Mouse (Mus musculus) myocyte (in vitro differentiated cells): Measurements from ENCODE around the gene Naaladl2.

Source experiments
- CEBPB ChIP-seq: IDR thresholded peaks from 2 replicates; pipeline ENCODE4 v1.6.1; 2011; ENCODE audit warnings: mild to moderate bottlenecking, moderate library complexity; ENCODE audit not compliant: poor library complexity, insufficient read depth, severe bottlenecking
- E2F4 ChIP-seq: IDR thresholded peaks from one replicate; pipeline ENCODE4 v1.6.1; 2011; ENCODE audit warnings: mild to moderate bottlenecking, control low read depth, moderate library complexity; ENCODE audit not compliant: insufficient read depth
- POLR2A ChIP-seq: IDR thresholded peaks from one replicate; pipeline ENCODE4 v1.6.1; 2011; ENCODE audit warnings: low read depth, mild to moderate bottlenecking, control low read depth, moderate library complexity; ENCODE audit not compliant: insufficient read length
- POLR2AphosphoS2 ChIP-seq: IDR thresholded peaks from one replicate; pipeline ENCODE4 v1.6.1; 2011; ENCODE audit warnings: low read depth, control low read depth; ENCODE audit not compliant: insufficient read length
- TCF3 ChIP-seq: IDR thresholded peaks from one replicate; pipeline ENCODE4 v1.6.1; 2011; ENCODE audit warnings: low read depth, control low read depth; ENCODE audit not compliant: insufficient read length
- USF1 ChIP-seq: IDR thresholded peaks from one replicate; pipeline ENCODE4 v1.6.1; 2011; ENCODE audit warnings: low read depth, mild to moderate bottlenecking, control low read depth, moderate library complexity

DNA sequence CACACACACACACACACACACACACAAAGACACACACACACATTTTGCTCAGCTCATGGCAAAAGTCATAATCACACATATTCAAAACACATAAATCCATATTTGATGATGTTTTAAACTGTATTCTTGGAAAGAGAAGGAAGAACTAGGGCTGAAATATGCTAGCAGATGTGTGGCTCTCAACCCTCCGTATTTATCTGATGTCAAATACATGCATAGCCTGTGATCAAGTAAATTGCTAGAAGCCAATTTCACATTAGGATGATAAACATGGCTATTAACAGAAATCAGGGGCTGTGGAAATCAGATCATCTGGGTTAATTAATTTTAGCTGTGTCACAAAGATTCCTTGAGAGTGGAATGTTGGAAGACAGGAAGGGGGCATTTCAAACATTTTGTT lies 752.8 kb downstream of the Naaladl2 start:
- no peak for TF ChIP-seq USF1
- no peak for TF ChIP-seq POLR2A
- TF ChIP-seq POLR2AphosphoS2 = no peak
- no peak for TF ChIP-seq CEBPB
- no peak for TF ChIP-seq E2F4
- no peak for TF ChIP-seq TCF3
